Mouse (Mus musculus): Measurements from ENCODE around the gene Katnal1.

Gene Katnal1

DNA sequence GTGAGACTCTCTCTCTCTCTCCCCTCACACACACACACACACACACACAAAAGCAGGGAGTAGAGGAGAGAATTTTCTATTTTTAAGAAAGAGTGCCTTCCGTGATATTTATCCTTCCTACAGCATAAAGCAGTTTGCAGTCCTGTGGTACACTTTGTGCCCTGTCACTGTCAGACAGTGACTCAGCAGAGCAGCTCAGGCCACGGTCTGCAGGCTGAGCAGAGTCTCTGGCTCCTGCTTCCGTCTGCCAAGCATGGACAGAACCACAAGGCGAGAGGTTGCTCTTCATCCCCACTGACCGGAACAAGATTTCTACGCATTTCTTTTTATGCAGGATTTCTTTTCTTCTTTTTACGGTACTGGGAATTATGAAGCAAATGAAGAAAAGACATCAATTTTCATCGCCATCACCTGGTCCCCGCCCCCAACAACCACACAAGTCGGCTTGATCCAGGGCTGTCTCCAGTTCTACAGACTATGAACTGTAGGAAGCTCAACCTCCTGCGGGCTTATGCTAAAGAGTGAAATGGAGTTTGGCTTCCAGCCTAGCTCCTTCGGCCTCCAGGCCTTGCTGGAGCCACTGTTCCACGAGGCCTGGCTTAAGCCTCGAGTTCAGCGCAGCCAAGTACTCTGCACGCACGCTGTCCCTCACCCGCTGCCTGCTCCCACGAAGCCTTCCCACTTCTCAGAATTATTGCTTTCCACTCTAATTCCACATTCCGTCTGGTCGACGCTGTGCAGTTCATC, 25.4 kb upstream of the Katnal1 start:
- DNase-seq = no peak

DNA sequence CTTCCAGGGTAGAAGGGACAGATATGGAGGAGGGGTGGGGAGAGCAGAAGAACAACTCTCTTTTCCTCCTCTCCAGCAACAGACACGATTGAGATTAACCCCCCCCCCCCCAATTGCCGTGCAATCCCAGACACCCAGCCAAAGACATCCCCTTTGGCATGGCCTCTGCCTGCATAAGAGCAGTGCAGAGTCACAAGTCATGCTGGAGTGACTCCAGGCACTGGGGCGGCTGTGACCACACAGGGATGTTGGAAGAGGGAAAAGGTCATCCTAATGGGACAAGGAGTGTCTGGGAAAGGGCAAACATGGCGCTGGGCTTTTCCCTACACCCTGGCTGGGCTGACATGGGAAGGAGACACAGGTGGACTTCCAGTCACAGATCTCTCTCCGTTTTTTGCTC, 24.0 kb upstream of the Katnal1 start:
- no peak for DNase-seq

DNA sequence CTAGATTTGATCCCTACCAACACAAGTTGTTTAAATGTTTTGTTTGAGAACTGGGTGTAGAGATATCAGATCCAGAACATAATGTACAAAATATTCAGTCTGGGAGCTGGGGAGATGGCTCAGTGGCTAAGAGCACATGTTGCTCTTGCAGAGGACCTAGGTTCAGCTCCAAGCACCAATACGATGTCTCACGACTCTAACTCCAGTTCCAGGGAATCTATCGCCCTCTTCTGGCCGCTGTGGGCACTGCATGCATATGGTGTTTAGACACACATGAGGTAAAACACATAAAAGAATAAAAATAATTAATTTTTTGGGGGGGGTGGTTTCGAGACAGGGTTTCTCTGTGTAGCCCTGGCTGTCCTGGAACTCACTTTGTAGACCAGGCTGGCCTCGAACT, 23.3 kb upstream of the Katnal1 start:
- peak; percentile 66 to 70 for DNase-seq

DNA sequence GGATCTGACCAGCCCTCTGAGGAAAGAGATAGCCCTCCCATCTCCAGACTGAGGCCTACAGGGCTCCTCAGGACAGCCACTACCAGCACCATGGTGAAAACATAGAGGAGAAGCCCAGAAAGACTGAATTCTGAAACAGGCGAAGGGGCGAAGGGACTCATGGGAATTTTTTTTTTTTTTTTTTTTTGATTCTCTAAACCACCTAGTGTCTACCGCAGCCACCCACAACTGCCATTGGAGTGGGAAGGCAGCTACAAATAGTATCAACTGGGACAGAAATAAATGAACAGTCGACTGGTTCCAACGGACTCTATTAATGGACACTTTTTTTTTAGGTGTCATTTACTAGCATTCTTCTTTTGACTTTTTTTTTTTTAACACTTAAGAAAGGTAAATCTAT, 22.2 kb upstream of the Katnal1 start:
- no peak for DNase-seq

DNA sequence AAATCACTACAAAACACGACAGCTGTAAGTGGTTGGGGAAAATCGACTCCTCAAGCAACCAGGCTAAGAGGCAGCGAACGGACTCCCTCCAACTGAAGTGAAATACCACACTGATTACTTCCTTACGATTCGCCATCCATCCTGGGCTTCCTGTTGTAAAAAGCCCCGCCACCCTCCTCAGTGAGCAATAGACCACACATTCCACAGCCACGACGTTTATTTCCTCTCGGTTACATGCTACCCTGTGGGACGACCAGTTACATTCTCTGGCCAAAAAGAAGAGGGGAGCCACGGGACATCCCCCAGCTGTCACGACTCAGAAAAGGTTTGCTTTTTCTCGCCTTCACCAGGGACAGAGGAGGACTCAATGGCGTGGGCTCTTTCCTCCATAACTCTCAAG, 20.9 kb upstream of the Katnal1 start:
- no peak for DNase-seq

DNA sequence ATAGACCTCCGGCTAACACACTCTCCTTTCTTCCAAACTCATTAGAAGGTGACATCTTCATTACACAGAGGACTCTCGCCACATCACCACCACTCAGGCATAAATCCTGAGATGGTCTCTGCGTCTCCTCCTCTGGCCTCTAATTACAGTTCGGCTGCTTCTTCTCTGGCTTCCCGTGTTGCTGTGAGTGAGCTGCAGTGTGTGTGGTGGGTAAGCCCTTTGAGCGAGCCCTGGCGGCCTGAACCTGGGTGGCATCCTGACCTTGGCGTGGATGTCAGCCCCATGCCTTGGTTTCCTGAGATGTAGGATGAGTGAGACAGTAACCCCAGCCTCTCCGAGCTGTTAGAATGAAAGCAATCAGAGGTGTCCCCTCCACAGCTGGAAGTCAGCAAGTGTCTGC, 19.5 kb upstream of the Katnal1 start:
- DNase-seq = no peak

DNA sequence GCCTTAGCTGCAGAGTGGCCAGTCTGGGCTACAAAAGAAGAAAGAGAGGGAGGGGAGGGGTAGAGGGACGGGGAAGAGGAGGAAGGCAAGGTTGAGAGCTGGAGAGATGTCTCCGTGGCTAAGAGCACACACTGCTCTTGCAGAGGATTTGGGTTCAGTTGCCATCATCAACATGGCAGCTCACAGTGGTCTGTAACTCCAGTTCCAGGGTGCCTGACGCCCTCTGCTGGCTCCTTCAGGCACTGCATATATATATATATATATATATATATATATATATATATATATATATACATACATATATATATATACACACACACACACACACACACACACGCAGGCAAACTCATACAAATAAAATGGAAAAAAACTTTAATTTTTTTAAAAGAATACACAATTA, 18.3 kb upstream of the Katnal1 start:
- DNase-seq = no peak

DNA sequence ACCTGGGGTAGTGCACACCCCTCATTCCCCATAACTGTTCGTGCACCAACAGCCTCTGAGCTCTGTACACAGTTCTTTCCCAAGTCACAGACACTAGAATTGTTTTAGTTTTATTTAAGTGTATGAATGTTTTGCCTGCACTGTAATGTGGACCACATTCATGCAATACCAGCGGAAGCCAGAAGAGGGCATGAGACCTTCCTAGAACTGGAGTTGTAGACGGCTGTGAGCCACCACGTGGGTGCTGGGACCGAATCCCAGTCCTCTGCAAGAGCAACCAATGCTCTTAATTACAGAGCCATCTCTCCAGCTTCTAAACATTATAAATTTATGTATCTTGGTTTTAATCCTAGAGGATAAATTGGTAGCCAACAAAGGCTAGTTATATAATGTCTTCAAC, 17.7 kb upstream of the Katnal1 start:
- peak in 1 of 2 experiments; percentile 55 for DNase-seq

DNA sequence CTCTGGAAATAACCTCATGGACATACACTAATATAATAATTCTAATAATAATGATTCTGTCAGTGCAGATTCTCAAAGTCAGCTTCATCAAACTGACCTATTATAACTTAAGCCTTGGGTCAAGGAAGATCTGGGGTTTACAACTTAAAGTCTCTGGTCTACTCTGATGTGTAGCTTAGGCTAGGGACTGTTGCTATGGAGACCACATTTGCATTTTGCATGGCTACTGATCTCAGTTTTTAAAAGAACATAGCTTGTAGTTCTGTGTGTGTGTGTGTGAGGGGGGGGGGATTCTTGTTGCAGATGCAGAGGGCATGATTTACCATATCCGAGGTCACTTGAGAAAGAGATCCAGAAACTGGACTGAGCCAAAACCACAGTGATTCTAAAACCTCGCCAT, 16.6 kb upstream of the Katnal1 start:
- DNase-seq = no peak

DNA sequence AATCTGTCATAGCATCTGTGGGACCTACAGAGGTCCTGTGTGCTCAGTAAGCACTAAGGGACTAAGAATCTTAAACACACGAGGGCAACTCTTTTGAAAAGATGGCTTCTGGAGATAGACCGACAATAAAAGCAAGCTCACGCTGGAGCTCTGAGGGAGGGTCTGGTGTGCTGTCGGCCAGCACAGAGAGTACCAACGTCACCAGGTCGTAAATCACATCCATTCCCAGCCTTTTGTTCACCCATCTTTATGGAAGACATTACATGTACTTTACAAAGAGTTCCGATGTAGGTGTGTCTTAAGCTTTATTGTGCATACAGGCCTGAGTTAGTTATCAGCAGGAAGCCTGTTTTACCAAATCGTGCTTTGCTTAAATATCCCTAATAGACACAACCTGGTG, 14.9 kb upstream of the Katnal1 start:
- DNase-seq = no peak

DNA sequence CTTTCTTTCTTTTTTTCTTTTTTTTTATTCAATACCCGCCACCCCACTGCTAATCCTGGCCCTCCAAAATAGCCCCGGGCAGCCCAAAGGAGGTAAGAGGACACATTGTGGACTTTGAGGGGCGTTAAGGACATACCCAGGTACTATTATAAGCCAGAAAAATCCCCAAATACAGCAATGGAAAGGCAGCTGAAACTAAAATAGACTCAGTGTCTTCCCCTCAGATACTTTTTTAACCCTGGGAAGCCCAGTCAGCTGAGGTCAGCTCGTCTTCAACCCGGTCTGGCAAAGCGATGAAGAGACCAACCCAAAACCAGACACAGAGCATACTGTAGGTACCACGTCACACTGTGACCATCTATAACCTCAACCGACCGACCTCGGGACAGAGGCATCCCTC, 14.3 kb upstream of the Katnal1 start:
- no peak for DNase-seq

DNA sequence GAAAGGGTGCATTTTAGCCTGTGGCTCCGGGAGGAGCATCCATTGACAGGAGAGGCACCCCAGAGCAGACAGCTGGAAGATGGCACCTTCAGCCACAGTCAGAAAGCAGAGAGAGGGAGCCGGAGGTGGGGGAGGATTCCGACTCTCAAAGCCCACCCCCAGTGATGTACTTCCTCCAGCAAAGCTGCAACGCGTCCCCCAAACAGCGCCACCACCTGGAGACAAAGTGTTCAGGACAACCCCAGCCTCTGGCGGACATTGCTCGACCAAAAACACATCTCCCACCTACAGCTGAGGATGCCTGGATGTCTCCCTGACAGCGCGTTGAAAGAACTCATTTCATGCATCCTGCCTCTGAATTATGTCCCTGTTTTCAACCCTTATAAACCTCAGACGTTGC, 13.8 kb upstream of the Katnal1 start:
- DNase-seq = no peak

DNA sequence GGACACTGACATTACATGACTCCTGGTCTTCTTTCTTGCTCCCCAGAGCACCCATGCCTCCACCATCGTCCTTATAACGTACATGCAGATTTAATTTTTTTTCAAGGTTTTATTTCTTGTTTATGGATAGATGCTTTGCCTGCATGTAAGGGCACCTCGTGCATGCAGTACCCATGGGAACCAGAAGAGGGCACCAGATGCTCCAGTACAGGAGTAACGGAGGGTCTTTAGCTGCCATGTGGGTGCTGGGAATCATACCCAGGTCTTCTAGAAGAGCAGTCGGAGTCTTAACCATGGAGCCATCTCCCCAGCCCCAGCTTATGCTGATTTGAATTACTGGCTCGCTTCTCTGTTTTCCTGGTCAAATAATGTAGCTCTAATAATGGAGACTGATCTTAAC, 13.2 kb upstream of the Katnal1 start:
- DNase-seq = no peak

DNA sequence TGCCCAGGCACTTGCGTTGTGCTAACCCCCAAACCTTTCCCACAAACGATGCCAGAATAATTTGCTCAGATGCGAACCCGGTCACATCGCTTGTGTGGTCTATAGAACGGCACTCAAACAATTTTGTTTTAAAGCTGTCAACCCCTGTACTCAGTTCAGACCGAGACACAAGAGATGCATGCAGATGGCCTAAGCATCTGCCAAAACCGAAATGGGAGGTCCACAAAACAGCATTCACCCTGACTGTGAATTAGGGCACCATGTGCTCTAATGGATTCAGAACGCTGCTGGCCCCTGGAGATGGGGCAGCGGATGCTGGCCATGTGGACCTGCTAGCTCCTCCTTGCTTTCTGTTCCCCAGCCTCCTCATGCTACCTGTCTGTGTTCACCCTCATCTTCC, 12.7 kb upstream of the Katnal1 start:
- DNase-seq = no peak

DNA sequence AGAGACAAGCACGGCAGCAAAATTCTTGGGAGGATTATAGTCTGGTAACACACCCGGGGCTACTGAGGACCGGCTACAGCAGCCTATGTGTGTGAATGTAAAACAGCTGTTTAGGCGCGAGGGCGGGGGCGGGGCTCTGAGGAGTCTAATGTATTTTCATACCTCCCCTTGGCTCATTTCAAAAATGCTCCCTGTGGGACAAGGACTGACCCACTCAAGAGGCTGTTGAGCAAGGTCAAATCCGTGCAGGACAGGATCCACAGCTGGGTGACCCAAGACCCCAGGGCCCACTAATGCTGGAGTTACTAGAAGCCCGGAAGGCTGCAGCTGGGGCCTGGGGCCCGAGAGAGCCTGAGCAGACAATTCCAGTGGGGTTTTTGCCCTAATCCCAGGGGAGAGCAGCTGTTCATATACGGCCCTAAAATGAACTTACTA, 10.8 kb upstream of the Katnal1 start:
- no peak for DNase-seq

DNA sequence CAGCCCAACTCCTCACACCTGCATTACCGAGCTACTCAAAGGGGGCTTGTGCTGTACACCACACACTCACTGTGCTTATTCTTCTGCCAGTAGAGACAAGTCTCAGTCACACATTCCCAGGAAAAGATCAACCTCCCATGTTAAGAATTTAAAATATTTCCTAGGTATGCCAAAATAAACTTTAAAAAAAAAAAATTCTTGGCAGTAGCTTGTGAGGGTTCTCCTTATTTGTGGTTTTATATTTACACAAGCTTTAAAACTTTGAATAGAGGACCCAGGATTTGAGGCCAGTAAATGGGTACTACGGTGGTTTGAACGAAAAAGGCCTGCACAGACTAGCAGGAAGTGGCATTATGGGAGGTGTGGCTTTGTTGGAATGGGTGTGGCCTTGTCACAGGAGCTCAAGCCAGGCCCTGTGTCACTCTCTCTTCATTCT, 7.4 kb upstream of the Katnal1 start:
- DNase-seq = no peak

DNA sequence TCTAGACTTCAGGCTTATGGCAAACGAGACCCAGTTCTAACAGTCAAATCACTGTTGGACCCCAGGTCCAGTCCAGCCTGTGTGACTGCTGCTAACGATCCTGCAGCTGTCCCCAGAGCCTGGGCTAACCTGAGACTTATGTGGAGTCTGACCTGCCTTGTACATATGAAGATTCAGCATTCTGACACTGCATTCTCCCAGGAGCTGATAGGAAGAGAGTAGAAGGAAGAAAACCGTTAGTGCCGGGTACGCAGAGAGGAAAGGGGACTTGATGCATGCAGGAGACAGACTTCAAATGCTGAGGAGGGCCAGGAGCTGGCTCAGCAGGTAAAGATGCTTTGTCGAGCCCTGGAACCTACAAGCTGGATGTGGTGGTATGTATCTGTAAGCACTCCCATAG, 6.8 kb upstream of the Katnal1 start:
- no peak for DNase-seq

DNA sequence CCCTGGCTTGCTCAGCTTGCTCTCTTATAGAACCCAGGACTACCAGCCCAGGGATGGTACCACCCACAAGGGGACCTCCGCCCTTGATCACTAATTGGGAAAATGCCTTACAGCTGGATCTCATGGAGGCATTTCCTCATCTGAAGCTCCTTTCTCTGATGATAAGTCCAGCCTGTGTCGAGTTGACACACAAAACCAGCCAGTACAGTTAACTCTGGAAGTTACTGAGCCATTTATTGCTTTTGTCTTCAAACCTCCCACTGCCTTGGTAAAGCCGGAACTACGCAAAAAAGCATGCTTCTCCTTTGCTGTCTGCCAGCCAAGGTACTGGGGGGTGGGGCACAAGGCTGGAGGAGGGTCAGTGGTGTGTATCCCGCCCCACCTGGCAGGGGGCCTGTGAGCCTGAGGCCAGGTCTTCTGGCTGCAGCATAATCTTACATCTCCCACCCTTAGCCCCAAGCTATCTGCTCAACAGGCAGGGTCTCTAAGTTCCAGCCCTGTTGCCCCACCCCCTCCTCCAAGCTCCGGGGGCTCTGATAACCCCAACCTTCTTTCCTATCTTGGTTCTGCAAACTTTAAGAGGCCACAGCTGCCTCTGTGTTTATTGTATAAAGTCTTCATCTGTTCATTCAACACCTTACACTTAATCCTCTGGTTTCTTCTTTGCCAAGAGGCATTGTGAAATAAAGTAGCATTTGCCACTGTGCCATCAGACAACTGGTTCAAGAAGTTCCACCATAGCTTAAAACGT, 6.1 kb upstream of the Katnal1 start:
- DNase-seq = no peak

DNA sequence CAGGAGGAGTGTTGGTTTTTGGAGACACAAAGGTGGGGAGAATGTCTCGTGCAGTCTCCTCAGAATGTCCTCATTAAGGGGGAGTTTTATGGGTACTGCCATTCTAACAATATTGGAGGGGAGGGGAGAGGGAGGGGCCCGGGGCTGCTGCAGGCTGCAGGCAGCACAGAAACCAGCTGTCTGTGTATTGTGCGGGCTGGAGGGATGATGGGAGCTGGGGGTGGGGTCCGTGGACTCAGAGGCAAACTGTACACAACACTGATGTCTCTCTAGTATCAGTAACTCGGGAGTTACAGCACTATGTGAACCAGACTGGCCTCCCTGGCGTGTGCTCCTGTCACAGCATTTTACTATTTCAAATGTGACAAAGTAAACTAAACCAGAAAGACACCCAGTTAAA, 5.3 kb upstream of the Katnal1 start:
- no peak for DNase-seq

DNA sequence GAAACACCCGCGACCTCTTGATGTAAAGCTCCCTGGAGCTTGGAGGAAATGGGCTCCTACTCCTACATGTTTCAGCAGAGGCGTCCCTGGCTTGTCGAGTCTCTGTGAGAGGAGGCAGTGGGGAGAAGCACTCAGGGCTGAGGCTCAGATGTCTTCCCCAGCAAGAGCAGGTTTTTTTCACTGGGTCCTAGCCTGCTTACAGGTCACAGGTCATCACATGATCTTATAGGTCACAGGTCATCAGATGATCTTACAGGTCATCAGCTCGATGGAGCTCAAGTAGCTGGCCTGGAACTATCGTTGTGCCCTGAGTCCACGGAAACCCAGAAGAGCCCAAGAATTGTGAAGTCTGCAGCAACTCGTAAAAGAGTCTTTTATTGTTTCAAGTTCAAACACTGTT, 4.6 kb upstream of the Katnal1 start:
- DNase-seq = no peak

DNA sequence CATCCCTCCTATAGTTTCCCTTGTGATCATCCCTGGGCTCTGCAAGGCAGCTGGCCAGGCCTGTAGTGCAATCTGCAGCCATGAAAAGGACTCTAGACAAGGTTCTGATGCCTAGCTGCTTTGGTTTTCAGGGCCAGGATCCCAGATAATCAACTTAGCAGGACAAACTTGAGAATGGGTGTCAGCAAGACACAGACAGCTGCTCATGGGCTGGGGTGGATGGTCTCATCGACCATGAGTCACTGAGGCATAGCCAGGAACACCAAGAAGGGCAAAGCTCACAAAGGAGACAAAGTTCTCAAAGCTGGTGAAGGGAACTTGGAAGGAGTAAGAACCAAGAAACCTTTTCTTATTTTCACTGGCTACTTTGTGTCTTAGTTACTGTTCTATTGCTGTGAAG, 2.2 kb upstream of the Katnal1 start:
- DNase-seq = no peak

DNA sequence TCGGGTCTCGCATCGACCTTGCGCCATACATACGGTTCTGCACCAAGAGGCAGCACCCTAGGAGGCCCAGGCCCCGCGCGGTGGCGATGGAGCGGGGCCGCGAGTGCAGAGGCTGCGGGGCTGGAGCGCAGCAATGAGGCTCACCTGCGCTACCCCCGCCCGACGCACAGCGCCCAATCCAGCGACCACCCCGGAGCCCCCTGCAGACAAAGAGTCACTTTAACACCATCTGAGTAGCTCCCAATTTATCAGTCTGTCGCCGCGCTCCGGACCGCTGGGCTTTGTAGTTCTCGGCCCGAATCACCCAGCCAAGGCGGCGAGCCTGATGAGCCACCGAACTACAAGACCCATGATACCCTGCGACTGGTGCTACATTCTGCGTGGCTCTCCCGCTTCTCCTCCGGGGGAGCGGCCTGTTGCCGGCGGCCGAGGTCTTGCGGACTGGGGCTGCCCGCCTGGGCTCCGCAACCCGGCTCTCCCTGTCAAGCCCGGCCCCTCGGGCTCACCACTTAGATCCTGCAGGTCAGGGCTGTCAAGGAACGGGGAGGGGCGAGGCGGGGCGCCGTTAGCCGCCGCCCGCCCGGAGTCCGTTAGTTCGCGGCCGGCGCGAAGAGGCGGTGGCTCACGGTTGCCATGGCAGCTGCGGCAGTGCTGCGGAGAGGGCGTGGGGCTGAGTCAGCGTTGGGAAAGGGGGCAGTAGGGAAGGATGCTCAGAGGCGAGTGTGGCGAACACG, 571 bp downstream of the Katnal1 start:
- peak; percentile 88 to 90 for DNase-seq

DNA sequence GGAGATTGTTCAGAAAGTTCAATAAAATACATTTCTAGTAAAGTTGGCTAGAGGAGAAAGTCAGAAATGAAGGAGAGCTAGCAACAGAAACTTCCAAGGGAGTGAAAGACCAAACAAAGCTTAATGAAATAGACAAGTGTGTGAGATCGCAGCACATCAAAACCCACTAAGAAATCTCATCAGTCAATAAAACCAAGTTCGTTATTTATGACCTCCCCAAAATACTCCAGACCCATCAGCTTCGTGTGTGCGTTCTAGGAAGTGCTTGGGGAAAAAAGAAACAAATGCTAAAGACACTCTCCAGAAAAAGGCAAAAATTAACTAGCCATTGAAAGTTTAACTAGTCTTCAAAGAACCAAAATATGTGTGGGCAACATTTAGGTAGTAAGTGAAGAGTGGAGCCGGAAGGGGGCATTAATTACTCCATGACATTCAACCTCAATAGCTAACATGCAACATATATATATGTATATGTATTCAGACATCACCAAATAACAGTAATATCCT, 1.4 kb downstream of the Katnal1 start:
- no peak for DNase-seq

DNA sequence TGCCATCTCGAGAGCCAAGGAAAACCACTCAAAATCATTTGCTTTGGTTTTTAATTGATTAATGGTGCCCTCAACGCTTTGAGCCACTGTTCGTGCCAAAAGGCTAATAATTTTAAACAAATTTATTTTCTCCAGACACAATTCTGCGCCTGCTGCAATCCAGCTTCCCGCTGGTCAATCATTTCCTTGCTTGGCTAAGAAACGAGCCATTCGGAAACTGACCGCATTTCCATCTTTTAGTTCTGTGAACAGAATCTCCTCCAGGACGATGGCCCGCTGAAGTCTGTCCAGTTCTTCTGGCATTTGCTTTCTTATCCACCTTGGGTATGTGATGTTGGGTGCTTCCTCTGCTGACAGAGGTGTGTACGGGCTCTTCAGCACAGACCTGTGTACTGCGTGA, 4.5 kb downstream of the Katnal1 start:
- no peak for DNase-seq

Data from thymus, postnatal 36 days (tissue).